In genomic region chr9:42920190-42920589, GRCm38 (mm10) we compare ENCODE assay signal across 14 mouse cellular contexts. TPM values are rescaled to one million over a fixed set of nuclear protein-coding genes. Genes with fewer than 3 reads are reported as not detected.
DNase-seq lines count a peak whose midpoint lies in the region; ATAC-seq lines count a peak whose summit lies in the region.
"Had no signal": no experiment of that assay in that cellular context is flagged by ENCODE, and none has a peak within 500 bp of the region (broad histone marks: within the 10 kb centered on the region; RNA-seq: fewer than 3 reads in every experiment).

No protein-coding gene starts in this region.

- no peak overlapping the region for H3K4me2 ChIP-seq in kidney, embryonic 15.5 days
- H3K4me2 ChIP-seq in midbrain, embryonic 15.5 days = no peak overlapping the region
- H3K4me2 ChIP-seq: heart, embryonic 15.5 days had no signal

- H3K36me3 ChIP-seq in kidney, embryonic 15.5 days = no peaks in the 10 kb centered on the region
- no peaks in the 10 kb centered on the region for H3K36me3 ChIP-seq in midbrain, embryonic 10.5 days
- H3K36me3 ChIP-seq in midbrain, embryonic 15.5 days (replicated peaks) = no peaks in the 10 kb centered on the region
- H3K36me3 ChIP-seq in limb, embryonic 10.5 days = no peaks in the 10 kb centered on the region
- H3K36me3 ChIP-seq: heart, embryonic 15.5 days had no signal

- no peak for ATAC-seq in kidney, embryonic 15.5 days (replicated peaks; ENCODE audit: low FRiP score)
- ATAC-seq in midbrain, embryonic 15.5 days (replicated peaks) = no peak
- ATAC-seq: hindbrain, embryonic 16.5 days had no signal

- H3K9me3 ChIP-seq in kidney, embryonic 15.5 days (replicated peaks) = no peaks in the 10 kb centered on the region
- no peaks in the 10 kb centered on the region for H3K9me3 ChIP-seq in midbrain, embryonic 10.5 days (replicated peaks)
- H3K9me3 ChIP-seq in midbrain, embryonic 15.5 days = no peaks in the 10 kb centered on the region
- H3K9me3 ChIP-seq in limb, embryonic 10.5 days (replicated peaks) = no peaks in the 10 kb centered on the region
- H3K9me3 ChIP-seq: heart, embryonic 15.5 days had no signal

- H3K9ac ChIP-seq in kidney, embryonic 15.5 days = no peak overlapping the region
- no peak overlapping the region for H3K9ac ChIP-seq in midbrain, embryonic 15.5 days
- H3K9ac ChIP-seq: heart, embryonic 15.5 days; liver, embryonic 14.5 days had no signal

- no peaks in the 10 kb centered on the region for H3K27me3 ChIP-seq in kidney, embryonic 15.5 days
- no peaks in the 10 kb centered on the region; the same call in 1 of the 2 replicates for H3K27me3 ChIP-seq in midbrain, embryonic 10.5 days (ENCODE audit: low read depth, poor library complexity, severe bottlenecking)
- H3K27me3 ChIP-seq in midbrain, embryonic 15.5 days (replicated peaks) = no peaks in the 10 kb centered on the region
- H3K27me3 ChIP-seq in limb, embryonic 10.5 days (ENCODE audit: low read depth, poor library complexity, severe bottlenecking) = no peaks in the 10 kb centered on the region

- DNase-seq in embryo, embryonic 10.5 days (ENCODE audit: low spot score) = peak; percentile 60
- DNase-seq in embryo, embryonic 9.5 days (ENCODE audit: extremely low spot score) = no peak
- peak; percentile 67 to 79 for DNase-seq in kidney, postnatal 4 days
- DNase-seq in midbrain, embryonic 10.5 days (ENCODE audit: low spot score) = peak; percentile 33
- DNase-seq in limb, embryonic 10.5 days (ENCODE audit: low spot score) = peak; percentile 61
- DNase-seq in thymus, postnatal 14 days = no peak
- DNase-seq: cerebellum, adult 18-20 months; spleen, adult 18-20 months had no signal

- H3K4me1 ChIP-seq in kidney, embryonic 15.5 days = peaks cover 33% of the 10 kb centered on the region
- peaks cover 27% of the 10 kb centered on the region for H3K4me1 ChIP-seq in midbrain, embryonic 10.5 days
- H3K4me1 ChIP-seq in midbrain, embryonic 15.5 days = peaks cover 17% of the 10 kb centered on the region; the same call in 1 of the 2 replicates
- H3K4me1 ChIP-seq in limb, embryonic 10.5 days = peaks cover 18% of the 10 kb centered on the region
- H3K4me1 ChIP-seq: heart, embryonic 15.5 days had no signal

- no peak overlapping the region for H3K4me3 ChIP-seq in kidney, embryonic 15.5 days (replicated peaks)
- no peak overlapping the region for H3K4me3 ChIP-seq in midbrain, embryonic 10.5 days
- no peak overlapping the region for H3K4me3 ChIP-seq in midbrain, embryonic 15.5 days
- no peak overlapping the region for H3K4me3 ChIP-seq in limb, embryonic 10.5 days
- H3K4me3 ChIP-seq: heart, embryonic 15.5 days; myocyte had no signal

- no peak overlapping the region for H3K27ac ChIP-seq in kidney, embryonic 15.5 days
- H3K27ac ChIP-seq in midbrain, embryonic 10.5 days (replicated peaks) = peak overlapping the region; percentile 42; the same call in 1 of the 2 replicates
- H3K27ac ChIP-seq in midbrain, embryonic 15.5 days = no peak overlapping the region
- peak overlapping the region; percentile 27; the same call in 1 of the 2 replicates for H3K27ac ChIP-seq in limb, embryonic 10.5 days
- H3K27ac ChIP-seq: heart, embryonic 15.5 days; liver, embryonic 14.5 days had no signal

- WGBS in kidney, embryonic 15.5 days = 53% methylated on average over 7 of the region's 7 CpGs
- 50% methylated on average over 7 of the region's 7 CpGs for WGBS in midbrain, embryonic 10.5 days
- 42% methylated on average over 7 of the region's 7 CpGs for WGBS in midbrain, embryonic 15.5 days
- 51% methylated on average over 7 of the region's 7 CpGs for WGBS in limb, embryonic 10.5 days

RNA-seq across cellular contexts. Expression of gene Grik4, which starts 24.1 kb away (rescaled TPM):
- 3.5 and 4.0 TPM in 2 replicates for polyA plus RNA-seq in kidney, embryonic 15.5 days (2015; fragmentation: Nextera tagmentation; extraction: Ambion mirVana)
- polyA plus RNA-seq in midbrain, embryonic 10.5 days (2016; fragmentation: Nextera tagmentation; extraction: Ambion mirVana) = 1.7 and 3.0 TPM in 2 replicates
- 9.6 and 11.2 TPM in 2 replicates for polyA plus RNA-seq in midbrain, embryonic 15.5 days (2015; fragmentation: Nextera tagmentation; extraction: Ambion mirVana)
- 1.6 and 2.2 TPM in 2 replicates for polyA plus RNA-seq in limb, embryonic 10.5 days (2016; fragmentation: Nextera tagmentation; extraction: Ambion mirVana)
- polyA plus RNA-seq: myocyte had no signal

Comparison
In these comparisons a context has a peak if more than half of its experiments do, and no peak if none do; other contexts are left out.
1. DNase-seq: peak in embryo, embryonic 10.5 days (single experiment), kidney, postnatal 4 days (2 of 2), midbrain, embryonic 10.5 days (single experiment) and limb, embryonic 10.5 days (single experiment); none in embryo, embryonic 9.5 days (single experiment) and thymus, postnatal 14 days (single experiment).
2. H3K27ac ChIP-seq: peak in midbrain, embryonic 10.5 days (single experiment) and limb, embryonic 10.5 days (single experiment); none in kidney, embryonic 15.5 days (single experiment) and midbrain, embryonic 15.5 days (single experiment).